Mouse (Mus musculus): ENCODE results near the gene Grm5. TPM values are rescaled to one million over a fixed set of nuclear protein-coding genes. Genes with fewer than 3 reads are reported as not detected.
A peak's percentile ranks its signal among the peaks of the same experiment; 100 is the strongest.

The Grm5 gene
- total RNA-seq, 2 experiments from 2014 or later = not detected

- DNase-seq = no peak
Measured at GRCm38 (mm10) chr7:87846082-87846481, 262.1 kb downstream of the Grm5 start.

GRCm38 (mm10) chr7:87925956-87926355 lies 342.0 kb downstream of the Grm5 start:
- DNase-seq = no peak

GRCm38 (mm10) chr7:87937415-87937814 lies 353.4 kb downstream of the Grm5 start:
- DNase-seq = no peak

GRCm38 (mm10) chr7:87938265-87938664 lies 354.3 kb downstream of the Grm5 start:
- DNase-seq = no peak

GRCm38 (mm10) chr7:87950205-87950604 lies 366.2 kb downstream of the Grm5 start:
- DNase-seq = no peak

- DNase-seq = no peak
Measured at GRCm38 (mm10) chr7:87973216-87973615, 389.2 kb downstream of the Grm5 start.

GRCm38 (mm10) chr7:87975041-87975440 lies 391.1 kb downstream of the Grm5 start:
- DNase-seq = no peak

GRCm38 (mm10) chr7:87983494-87983893 lies 399.5 kb downstream of the Grm5 start:
- DNase-seq = no peak

GRCm38 (mm10) chr7:88014451-88014850 lies 430.5 kb downstream of the Grm5 start:
- DNase-seq = no peak

GRCm38 (mm10) chr7:88027411-88028132 lies 443.6 kb downstream of the Grm5 start:
- peak; percentile 5 for DNase-seq

- DNase-seq = no peak
Measured at GRCm38 (mm10) chr7:88047366-88047765, 463.4 kb downstream of the Grm5 start.

- DNase-seq = no peak
Measured at GRCm38 (mm10) chr7:88054224-88054938, 470.4 kb downstream of the Grm5 start.

- no peak for DNase-seq
Measured at GRCm38 (mm10) chr7:88056438-88056837, 472.5 kb downstream of the Grm5 start.

GRCm38 (mm10) chr7:88091115-88091514 lies 507.1 kb downstream of the Grm5 start:
- no peak for DNase-seq

GRCm38 (mm10) chr7:88096536-88097107 lies 512.7 kb downstream of the Grm5 start:
- DNase-seq = no peak

- DNase-seq = peak; percentile 17
Measured at GRCm38 (mm10) chr7:88097715-88098114, 513.7 kb downstream of the Grm5 start.

GRCm38 (mm10) chr7:88116724-88117409 lies 532.9 kb downstream of the Grm5 start:
- DNase-seq = no peak

- DNase-seq = no peak
Measured at GRCm38 (mm10) chr7:88128080-88128848, 544.3 kb downstream of the Grm5 start.

GRCm38 (mm10) chr7:88129536-88130487 lies 545.8 kb downstream of the Grm5 start:
- no peak for DNase-seq

- no peak for DNase-seq
Measured at GRCm38 (mm10) chr7:88130488-88130849, 546.5 kb downstream of the Grm5 start.

All from gastrocnemius, postnatal 25 days (tissue).